Mouse (Mus musculus) limb, embryonic 15.5 days (tissue): ENCODE data around the gene Mrpl48. TPM values are rescaled to one million over a fixed set of nuclear protein-coding genes. Genes with fewer than 3 reads are reported as not detected.

Source experiments
- ATAC-seq: fragments of 200-750 bp; cut with Nextera tagmentation; 2 replicates; pipeline ENCODE4 v1.8.0; 2017; ENCODE audit warnings: low read depth, moderate TSS enrichment; ENCODE audit not compliant: insufficient number of reproducible peaks, low FRiP score, low TSS enrichment
- H3K27ac ChIP-seq: fragments of 300-500 bp; sonication (generic); 2 replicates; pipeline ENCODE4 v1.5.1; 2015; ENCODE audit warnings: moderate library complexity, mild to moderate bottlenecking, inconsistent platforms
- H3K27me3 ChIP-seq: fragments of 300-500 bp; sonication (generic); 2 replicates; pipeline ENCODE4 v1.6.1; 2015; ENCODE audit warnings: inconsistent platforms
- H3K36me3 ChIP-seq: fragments of 300-500 bp; sonication (generic); 2 replicates; pipeline ENCODE4 v1.6.1; 2015; ENCODE audit warnings: inconsistent platforms
- H3K4me1 ChIP-seq: fragments of 300-500 bp; sonication (generic); 2 replicates; pipeline ENCODE4 v1.6.1; 2015; ENCODE audit warnings: inconsistent platforms
- H3K4me2 ChIP-seq: fragments of 300-500 bp; sonication (generic); 2 replicates; pipeline ENCODE4 v1.6.1; 2015; ENCODE audit warnings: mild to moderate bottlenecking, inconsistent platforms
- H3K4me3 ChIP-seq: fragments of 300-500 bp; sonication (generic); 2 replicates; pipeline ENCODE4 v1.5.1; 2015; ENCODE audit warnings: mild to moderate bottlenecking, inconsistent platforms
- H3K9ac ChIP-seq: fragments of 300-500 bp; sonication (generic); 2 replicates; pipeline ENCODE4 v1.6.1; 2015; ENCODE audit warnings: inconsistent platforms
- H3K9me3 ChIP-seq: fragments of 300-500 bp; sonication (generic); 2 replicates; pipeline ENCODE4 v1.6.1; 2016; ENCODE audit warnings: inconsistent platforms
- WGBS: fragments of 180-500 bp; shearing (Covaris S2); methylation state at CpG from one replicate; pipeline ENCODE4 v1.1.7; 2015; 5-methylcytosine and 5-hydroxymethylcytosine counted together
- polyA plus RNA-seq: library from polyadenylated mRNA; unstranded; fragments of >200 nt; fragmentation: Nextera tagmentation; extraction: Ambion mirVana; gene quantifications from 2 replicates; pipeline ENCODE4 v1.2.1, GENCODE M21; 2015

The Mrpl48 gene
- polyA plus RNA-seq, 1 experiment from 2014 or later, result 73.5 TPM

DNA sequence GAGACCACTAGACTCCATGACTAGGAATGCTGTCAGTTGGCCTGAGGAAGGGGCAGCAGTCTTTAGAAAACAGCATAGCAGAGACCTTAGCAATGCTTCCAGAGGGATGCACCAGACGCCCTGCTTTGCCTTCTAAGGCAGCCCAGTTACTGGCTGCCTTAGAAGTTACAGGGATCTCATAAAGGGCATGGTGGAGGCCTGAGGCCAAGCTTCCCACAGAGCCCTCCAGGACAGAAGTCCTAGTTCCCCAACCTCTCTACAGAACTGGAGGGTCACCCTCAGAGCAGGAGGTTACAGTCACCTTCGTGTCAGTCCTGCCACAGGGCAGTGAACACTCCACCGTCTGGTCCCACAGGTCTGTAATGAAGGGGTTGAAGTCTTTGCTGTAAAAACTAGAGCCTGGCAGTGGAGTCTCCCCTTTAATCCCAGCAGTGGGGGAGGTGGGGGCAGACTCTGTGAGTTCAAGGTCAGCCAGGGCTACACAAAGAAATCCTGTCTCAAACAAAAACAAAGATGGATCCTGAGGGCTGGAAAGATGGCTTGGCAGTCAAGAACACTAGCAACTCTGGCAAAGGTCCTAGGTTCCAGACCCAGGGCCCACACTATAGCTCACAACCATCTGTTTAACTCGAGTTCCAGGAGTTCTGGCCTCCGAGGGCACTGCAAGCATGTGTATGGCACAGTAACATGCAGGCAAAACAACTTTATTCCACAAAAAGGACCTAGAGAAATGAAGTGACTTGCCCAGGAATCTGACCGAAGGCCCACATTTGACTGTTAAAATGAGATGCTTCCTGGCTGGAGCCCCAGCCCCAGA is 106.9 kb downstream of the Mrpl48 start:
- Histone ChIP-seq H3K4me1 (peaks cover 7% of the 10 kb centered on the region), H3K36me3 (peaks cover 24% of the 10 kb centered on the region), H3K9me3 (no peaks in the 10 kb centered on the region), H3K4me2 (no peak overlapping the region), H3K9ac (no peak overlapping the region), H3K27ac (no peak overlapping the region), H3K27me3 (no peaks in the 10 kb centered on the region), H3K4me3 (no peak overlapping the region)
- ATAC-seq, result no peak
- WGBS, result 60% methylated on average over 6 of the region's 6 CpGs

DNA sequence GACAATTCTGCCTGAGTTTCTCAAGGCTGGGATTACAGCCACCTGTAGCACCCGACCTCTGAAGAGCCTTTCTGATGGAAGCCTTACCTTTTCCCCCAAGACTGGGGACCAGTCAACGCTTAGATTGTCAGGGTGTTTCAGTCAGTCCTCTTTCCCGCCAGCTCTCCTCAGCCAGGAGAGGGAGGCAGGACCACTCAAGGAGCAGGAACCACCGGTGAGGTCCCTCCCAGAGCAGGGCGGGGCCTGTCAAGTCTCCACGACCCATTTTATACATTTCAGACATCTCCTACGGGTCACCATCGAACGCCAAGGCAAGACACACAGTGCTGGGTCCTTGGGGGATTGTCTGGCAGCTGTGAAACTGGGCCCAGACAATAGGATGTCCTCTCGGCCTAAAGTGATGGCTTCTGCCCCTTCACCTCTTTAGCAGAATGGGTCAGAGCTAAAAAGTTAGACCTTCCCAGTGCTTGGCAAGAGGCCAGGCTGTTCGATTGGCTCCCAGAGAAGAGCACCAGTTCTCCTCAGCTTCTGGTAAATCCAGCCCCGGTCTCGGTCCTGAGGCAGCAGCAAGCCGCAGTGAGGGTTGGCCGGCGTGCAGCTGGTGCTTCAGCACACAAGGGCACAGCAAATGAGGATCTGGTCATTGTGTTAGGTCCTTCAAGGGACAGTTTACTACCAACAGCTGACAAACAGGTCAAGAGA is 107.7 kb downstream of the Mrpl48 start:
- H3K4me2 ChIP-seq, result no peak overlapping the region
- no peaks in the 10 kb centered on the region for H3K27me3 ChIP-seq
- peaks cover 15% of the 10 kb centered on the region for H3K4me1 ChIP-seq
- no peaks in the 10 kb centered on the region for H3K9me3 ChIP-seq
- no peak overlapping the region for H3K9ac ChIP-seq
- no peak overlapping the region for H3K27ac ChIP-seq
- H3K4me3 ChIP-seq, result no peak overlapping the region
- ATAC-seq, result no peak
- H3K36me3 ChIP-seq, result peaks cover 24% of the 10 kb centered on the region
- 66% methylated on average over 16 of the region's 16 CpGs for WGBS

DNA sequence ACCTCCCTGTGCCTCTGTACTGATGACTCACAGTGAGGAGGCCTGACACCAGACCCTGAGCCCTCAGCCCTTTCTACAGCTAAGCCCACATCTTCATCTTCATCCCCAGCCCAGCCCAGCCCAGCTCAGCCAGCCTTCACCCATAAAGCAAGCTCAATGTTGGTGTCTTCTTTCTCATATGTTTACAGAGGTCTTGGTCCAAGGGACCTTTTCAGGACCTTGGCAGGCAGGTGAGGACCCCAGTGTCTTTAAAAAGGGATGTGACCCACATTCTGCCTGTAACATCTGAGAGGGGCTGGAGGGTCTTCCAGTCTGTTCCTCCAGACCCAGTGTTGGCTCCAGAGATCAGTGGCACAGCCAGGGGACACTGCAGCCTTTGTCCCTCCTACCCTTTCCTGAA is 108.6 kb downstream of the Mrpl48 start:
- no peaks in the 10 kb centered on the region for H3K27me3 ChIP-seq
- no peak overlapping the region for H3K4me2 ChIP-seq
- H3K9me3 ChIP-seq, result no peaks in the 10 kb centered on the region
- H3K4me3 ChIP-seq, result no peak overlapping the region
- peaks cover 24% of the 10 kb centered on the region for H3K36me3 ChIP-seq
- H3K9ac ChIP-seq, result no peak overlapping the region
- no peak overlapping the region for H3K27ac ChIP-seq
- peaks cover 24% of the 10 kb centered on the region for H3K4me1 ChIP-seq
- ATAC-seq, result no peak

GRCm38 (mm10) chr7:100497982-100498381 is 110.1 kb downstream of the Mrpl48 start:
- Histone ChIP-seq H3K27me3 (no peaks in the 10 kb centered on the region), H3K9me3 (no peaks in the 10 kb centered on the region), H3K4me1 (peaks cover 37% of the 10 kb centered on the region), H3K27ac (no peak overlapping the region), H3K9ac (no peak overlapping the region), H3K36me3 (peaks cover 24% of the 10 kb centered on the region), H3K4me3 (no peak overlapping the region), H3K4me2 (no peak overlapping the region)
- no peak for ATAC-seq
- 91% methylated on average over 13 of the region's 13 CpGs for WGBS

GRCm38 (mm10) chr7:100497402-100497801 is 110.7 kb downstream of the Mrpl48 start:
- Histone ChIP-seq H3K36me3 (peaks cover 24% of the 10 kb centered on the region), H3K4me3 (no peak overlapping the region), H3K4me1 (peaks cover 43% of the 10 kb centered on the region), H3K27me3 (no peaks in the 10 kb centered on the region), H3K9ac (no peak overlapping the region), H3K9me3 (no peaks in the 10 kb centered on the region), H3K4me2 (no peak overlapping the region), H3K27ac (no peak overlapping the region)
- WGBS, result 82% methylated on average over 4 of the region's 4 CpGs
- ATAC-seq, result no peak

GRCm38 (mm10) chr7:100496791-100497190 is 111.3 kb downstream of the Mrpl48 start:
- peaks cover 24% of the 10 kb centered on the region for H3K36me3 ChIP-seq
- WGBS, result 96% methylated on average over 9 of the region's 9 CpGs
- H3K4me3 ChIP-seq, result no peak overlapping the region
- H3K4me1 ChIP-seq, result peaks cover 45% of the 10 kb centered on the region
- no peaks in the 10 kb centered on the region for H3K9me3 ChIP-seq
- H3K27ac ChIP-seq, result no peak overlapping the region
- H3K9ac ChIP-seq, result no peak overlapping the region
- no peaks in the 10 kb centered on the region for H3K27me3 ChIP-seq
- no peak for ATAC-seq
- no peak overlapping the region for H3K4me2 ChIP-seq

DNA sequence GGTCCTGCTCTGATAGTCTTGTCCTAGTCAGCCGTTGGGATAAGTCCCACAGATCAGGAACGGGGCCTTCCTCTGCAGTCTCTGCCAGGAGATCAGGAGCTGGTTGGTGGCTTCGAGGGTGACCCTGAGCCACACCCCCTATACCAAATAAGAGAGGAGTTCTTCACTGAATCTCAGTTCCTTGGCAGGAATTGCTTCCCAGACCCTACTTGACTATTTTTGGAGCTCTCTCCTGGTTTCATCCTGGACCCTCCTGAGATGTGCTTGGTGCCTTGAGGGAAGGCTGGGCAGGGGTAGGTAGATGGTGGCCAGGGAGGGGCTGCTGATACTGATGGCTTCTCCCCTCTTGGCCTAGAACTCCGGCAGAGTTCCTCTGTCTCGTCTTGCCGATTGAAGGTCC is 111.7 kb downstream of the Mrpl48 start:
- 63% methylated on average over 6 of the region's 6 CpGs for WGBS
- H3K9me3 ChIP-seq, result no peaks in the 10 kb centered on the region
- 0 out of 2 replicates have a peak overlapping the region, but pooled peaks have one; percentile 39 for H3K27ac ChIP-seq
- H3K4me2 ChIP-seq, result peak overlapping the region; percentile 86; the same call in 1 of the 2 replicates
- H3K27me3 ChIP-seq, result no peaks in the 10 kb centered on the region
- H3K9ac ChIP-seq, result no peak overlapping the region
- no peak for ATAC-seq
- peaks cover 24% of the 10 kb centered on the region for H3K36me3 ChIP-seq
- H3K4me3 ChIP-seq, result no peak overlapping the region
- peaks cover 45% of the 10 kb centered on the region for H3K4me1 ChIP-seq

Other genes starting within 250 kb of the Mrpl48 start
- gene C2cd3, start 236.1 kb downstream of the Mrpl48 start, polyA plus RNA-seq, result 16.8 and 19.7 TPM in 2 replicates
- gene Ppme1, start 236.0 kb downstream of the Mrpl48 start, polyA plus RNA-seq, result 55.3 and 56.0 TPM in 2 replicates
- 0.28 and 0.79 TPM in 2 replicates for gene Ucp3, start 135.3 kb downstream of the Mrpl48 start, polyA plus RNA-seq
- gene Ucp2, start 115.0 kb downstream of the Mrpl48 start, polyA plus RNA-seq, result 141 and 187 TPM in 2 replicates
- gene Dnajb13, start 93.3 kb downstream of the Mrpl48 start, polyA plus RNA-seq, result 0.27 and 0.38 TPM in 2 replicates
- 20.9 and 24.6 TPM in 2 replicates for gene Coa4, start 71.2 kb downstream of the Mrpl48 start, polyA plus RNA-seq
- gene Rab6a, start 891 bp downstream of the Mrpl48 start, polyA plus RNA-seq, result 95.4 and 106 TPM in 2 replicates
- gene Plekhb1, start 54.1 kb upstream of the Mrpl48 start, polyA plus RNA-seq, result 4.5 and 6.8 TPM in 2 replicates
- 39.6 and 42.2 TPM in 2 replicates for gene Fam168a, start 98.3 kb upstream of the Mrpl48 start, polyA plus RNA-seq